Mouse (Mus musculus) hindbrain, embryonic 16.5 days (tissue): ENCODE measurements around the gene Cmpk2. TPM values are rescaled to one million over a fixed set of nuclear protein-coding genes. Genes with fewer than 3 reads are reported as not detected.
"Not testable (repeated sequence)": the region's sequence is repeated elsewhere in the genome, so short reads cannot be mapped to it uniquely, and the experiment has no call there.

Experiments used
- ATAC-seq: fragments of 200-750 bp; cut with Nextera tagmentation; 2 replicates; pipeline ENCODE4 v1.8.0; 2017; ENCODE audit warnings: moderate TSS enrichment, moderate library complexity
- H3K27ac ChIP-seq: fragments of 300-500 bp; sonication (generic); 2 replicates; pipeline ENCODE4 v1.5.1; 2014; ENCODE audit warnings: low read depth, mild to moderate bottlenecking, control low read depth, low read length, moderate library complexity
- H3K27me3 ChIP-seq: fragments of 300-500 bp; sonication (generic); replicated peaks from 2 replicates; pipeline ENCODE4 v1.6.1; 2014; ENCODE audit warnings: low read length; ENCODE audit not compliant: control insufficient read depth, insufficient read depth
- H3K36me3 ChIP-seq: fragments of 300-500 bp; sonication (generic); 2 replicates; pipeline ENCODE4 v1.6.1; 2014; ENCODE audit warnings: mild to moderate bottlenecking, low read length, moderate library complexity, mixed read lengths; ENCODE audit not compliant: control insufficient read depth, insufficient read depth
- H3K4me1 ChIP-seq: fragments of 300-500 bp; sonication (generic); 2 replicates; pipeline ENCODE4 v1.6.1; 2014; ENCODE audit warnings: low read depth, low read length; ENCODE audit not compliant: control insufficient read depth, insufficient read depth
- H3K4me2 ChIP-seq: fragments of 300-500 bp; sonication (generic); 2 replicates; pipeline ENCODE4 v1.6.1; 2014; ENCODE audit warnings: mild to moderate bottlenecking, low read length, control low read depth, moderate library complexity
- H3K4me3 ChIP-seq: fragments of 300-500 bp; sonication (generic); 2 replicates; pipeline ENCODE4 v1.5.1; 2014; ENCODE audit warnings: mild to moderate bottlenecking, low read length, control low read depth, moderate library complexity
- H3K9ac ChIP-seq: fragments of 300-500 bp; sonication (generic); 2 replicates; pipeline ENCODE4 v1.6.1; 2014; ENCODE audit warnings: low read depth, mild to moderate bottlenecking, control low read depth, low read length, moderate library complexity
- H3K9me3 ChIP-seq: fragments of 300-500 bp; sonication (generic); 2 replicates; pipeline ENCODE4 v1.6.1; 2014; ENCODE audit warnings: mild to moderate bottlenecking, low read length, moderate library complexity; ENCODE audit not compliant: control insufficient read depth
- WGBS: fragments of 180-500 bp; shearing (Covaris S2); extraction: QIAGEN DNeasy Blood & Tissue Kit; methylation state at CpG from one replicate; pipeline ENCODE4 v1.1.7; 2014; 5-methylcytosine and 5-hydroxymethylcytosine counted together
- polyA plus RNA-seq: library from polyadenylated mRNA; unstranded; fragments of >200 nt; fragmentation: Nextera tagmentation; extraction: Ambion mirVana; gene quantifications from 2 replicates; pipeline ENCODE4 v1.2.1, GENCODE M21; 2015

The Cmpk2 gene
- polyA plus RNA-seq, 1 experiment from 2014 or later = 23.6 TPM

- ATAC-seq = no peak
- Histone ChIP-seq H3K9ac (no peak overlapping the region), H3K27me3 (no peaks in the 10 kb centered on the region), H3K4me2 (no peak overlapping the region), H3K4me3 (no peak overlapping the region), H3K27ac (no peak overlapping the region), H3K36me3 (peaks cover 3% of the 10 kb centered on the region), H3K4me1 (peaks cover 12% of the 10 kb centered on the region), H3K9me3 (no peaks in the 10 kb centered on the region)
- 94% methylated on average over 3 of the region's 3 CpGs for WGBS
Observed at GRCm38 (mm10) chr12:26472770-26473481, 3.9 kb downstream of the Cmpk2 start.

- H3K27me3 ChIP-seq = no peaks in the 10 kb centered on the region
- WGBS = 89% methylated on average over 6 of the region's 6 CpGs
- H3K4me3 ChIP-seq = no peak overlapping the region
- ATAC-seq = no peak
- peaks cover 10% of the 10 kb centered on the region for H3K4me1 ChIP-seq
- H3K36me3 ChIP-seq = peaks cover 6% of the 10 kb centered on the region
- no peak overlapping the region for H3K27ac ChIP-seq
- no peaks in the 10 kb centered on the region for H3K9me3 ChIP-seq
- H3K9ac ChIP-seq = no peak overlapping the region
- H3K4me2 ChIP-seq = no peak overlapping the region
Observed at GRCm38 (mm10) chr12:26473746-26474145, 4.7 kb downstream of the Cmpk2 start.

GRCm38 (mm10) chr12:26477198-26477597 is 8.2 kb downstream of the Cmpk2 start:
- Histone ChIP-seq H3K4me3 (no peak overlapping the region), H3K27ac (no peak overlapping the region), H3K4me2 (no peak overlapping the region), H3K4me1 (no peaks in the 10 kb centered on the region), H3K9me3 (no peaks in the 10 kb centered on the region), H3K36me3 (peaks cover 6% of the 10 kb centered on the region), H3K9ac (no peak overlapping the region), H3K27me3 (no peaks in the 10 kb centered on the region)
- no peak for ATAC-seq
- 70% methylated on average over 5 of the region's 5 CpGs for WGBS

GRCm38 (mm10) chr12:26478196-26479004 is 9.4 kb downstream of the Cmpk2 start:
- 80% methylated on average over 18 of the region's 18 CpGs for WGBS
- no peak overlapping the region for H3K4me3 ChIP-seq
- no peaks in the 10 kb centered on the region for H3K27me3 ChIP-seq
- H3K27ac ChIP-seq = no peak overlapping the region
- H3K4me1 ChIP-seq = no peaks in the 10 kb centered on the region
- no peak for ATAC-seq
- no peak overlapping the region for H3K4me2 ChIP-seq
- no peak overlapping the region for H3K9ac ChIP-seq
- H3K9me3 ChIP-seq = no peaks in the 10 kb centered on the region
- H3K36me3 ChIP-seq = 0 out of 2 replicates have a peak, but pooled peaks cover 3% of the 10 kb centered on the region

GRCm38 (mm10) chr12:26485738-26486580 is 17.0 kb downstream of the Cmpk2 start:
- not testable (repeated sequence) for ATAC-seq, H3K27me3 ChIP-seq, H3K9ac ChIP-seq, H3K9me3 ChIP-seq, H3K4me1 ChIP-seq, H3K4me3 ChIP-seq, H3K27ac ChIP-seq, H3K36me3 ChIP-seq, H3K4me2 ChIP-seq
- 93% methylated on average over 12 of the region's 12 CpGs for WGBS

GRCm38 (mm10) chr12:26487874-26488616 is 19.0 kb downstream of the Cmpk2 start:
- Histone ChIP-seq H3K36me3 (no peaks in the 10 kb centered on the region), H3K4me2 (peak overlapping the region; percentile 35), H3K9ac (peak overlapping the region; percentile 27; the same call in 1 of the 2 replicates), H3K4me1 (peaks cover 8% of the 10 kb centered on the region), H3K27ac (no peak overlapping the region; the same call in 1 of the 2 replicates), H3K27me3 (no peaks in the 10 kb centered on the region), H3K4me3 (no peak overlapping the region), H3K9me3 (no peaks in the 10 kb centered on the region)
- ATAC-seq = peak; percentile 85
- 36% methylated on average over 14 of the region's 14 CpGs for WGBS

GRCm38 (mm10) chr12:26488617-26489274 is 19.7 kb downstream of the Cmpk2 start:
- Histone ChIP-seq H3K4me2 (peak overlapping the region; percentile 35), H3K4me1 (peaks cover 8% of the 10 kb centered on the region), H3K27ac (no peak overlapping the region), H3K9me3 (no peaks in the 10 kb centered on the region), H3K9ac (no peak overlapping the region), H3K36me3 (no peaks in the 10 kb centered on the region), H3K27me3 (no peaks in the 10 kb centered on the region), H3K4me3 (no peak overlapping the region)
- 29% methylated on average over 5 of the region's 5 CpGs for WGBS
- ATAC-seq = no peak

GRCm38 (mm10) chr12:26489942-26490341 is 20.9 kb downstream of the Cmpk2 start:
- no peaks in the 10 kb centered on the region for H3K36me3 ChIP-seq
- no peak overlapping the region for H3K4me2 ChIP-seq
- peaks cover 8% of the 10 kb centered on the region for H3K4me1 ChIP-seq
- ATAC-seq = no peak
- no peaks in the 10 kb centered on the region for H3K27me3 ChIP-seq
- no peaks in the 10 kb centered on the region for H3K9me3 ChIP-seq
- no peak overlapping the region for H3K4me3 ChIP-seq
- no peak overlapping the region for H3K27ac ChIP-seq
- H3K9ac ChIP-seq = no peak overlapping the region
- WGBS = 81% methylated on average over 1 of the region's 1 CpGs
